ENCODE assay signal across 10 mouse cellular contexts in the genomic region with DNA sequence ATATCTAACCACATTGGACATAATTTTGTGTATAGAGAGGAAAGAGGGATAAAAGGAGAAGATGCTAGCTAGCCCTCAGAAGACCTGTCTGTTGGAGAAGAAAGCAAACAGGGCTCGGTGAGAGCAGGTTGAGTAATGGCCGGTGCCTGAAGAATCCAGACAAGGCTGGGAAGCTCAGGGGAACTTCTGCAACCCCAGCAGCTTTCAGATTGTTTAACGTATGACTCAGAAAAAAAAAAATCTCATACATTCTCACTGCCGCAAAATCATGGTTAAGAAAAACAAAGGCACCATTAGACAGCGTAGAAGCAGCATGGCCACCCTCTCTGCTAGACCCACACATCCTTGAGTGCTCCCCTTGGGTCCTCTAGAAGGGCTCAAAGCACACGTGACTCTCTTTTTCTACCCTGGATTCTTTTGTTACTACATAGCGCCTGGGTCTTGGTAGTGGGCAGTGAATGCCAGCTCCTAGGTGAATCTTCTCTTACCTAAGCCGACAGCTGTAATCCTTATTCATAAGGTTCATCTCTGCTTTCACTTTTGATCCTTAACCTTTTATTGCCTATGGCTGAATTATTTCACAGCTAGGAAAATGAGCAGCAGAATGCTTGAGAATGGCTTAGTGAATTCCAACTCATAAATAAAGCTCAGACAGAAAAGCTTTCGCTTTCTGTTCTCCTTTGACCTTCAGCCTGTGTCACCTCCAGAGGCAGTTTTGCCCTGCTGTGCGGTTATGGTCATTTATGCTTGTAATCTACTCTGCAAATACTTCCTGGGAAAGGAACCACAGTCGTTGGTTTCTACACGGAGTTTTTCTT. TPM values are rescaled to one million over a fixed set of nuclear protein-coding genes. Genes with fewer than 3 reads are reported as not detected.
A peak's percentile ranks its signal among the peaks of the same experiment; 100 is the strongest.
DNase-seq lines count a peak whose midpoint lies in the region; ATAC-seq and TF ChIP-seq lines count a peak whose summit lies in the region.
"Had no signal": no experiment of that assay in that cellular context is flagged by ENCODE, and none has a peak within 500 bp of the region (broad histone marks: within the 10 kb centered on the region; RNA-seq: fewer than 3 reads in every experiment).

No protein-coding gene starts in this region.

- H3K4me1 ChIP-seq in intestine, postnatal 0 days (replicated peaks; ENCODE audit: control insufficient read depth, insufficient read depth, low read length), result no peaks in the 10 kb centered on the region

- H3K27ac ChIP-seq in gastrocnemius, adult 2 months, result peak overlapping the region; percentile 81
- no peak overlapping the region for H3K27ac ChIP-seq in intestine, postnatal 0 days (ENCODE audit: low read depth, low read length)
- H3K27ac ChIP-seq in macrophage, result peak overlapping the region; percentile 63

- whole genome bisulfite sequencing in intestine, postnatal 0 days, result 42% methylated on average over 12 of the region's 12 CpGs
- 4% methylated on average over 12 of the region's 12 CpGs for WGBS in macrophage (ENCODE audit: missing documents)

- peak overlapping the region; percentile 46 for H3K4me2 ChIP-seq in intestine, postnatal 0 days (replicated peaks; ENCODE audit: low read depth)

- H3K4me3 ChIP-seq in gastrocnemius, adult 2 months, result peak overlapping the region; percentile 50
- no peak overlapping the region for H3K4me3 ChIP-seq in intestine, postnatal 0 days (ENCODE audit: low read depth, low read length)
- peak overlapping the region; percentile 49 for H3K4me3 ChIP-seq in macrophage (ENCODE audit: inconsistent target)

- H3K36me3 ChIP-seq in intestine, postnatal 0 days (ENCODE audit: control insufficient read depth, insufficient read depth), result no peaks in the 10 kb centered on the region
- H3K36me3 ChIP-seq in macrophage (ENCODE audit: inconsistent target), result no peaks in the 10 kb centered on the region

- H3K27me3 ChIP-seq in intestine, postnatal 0 days (replicated peaks; ENCODE audit: control insufficient read depth, insufficient read depth, low read length), result no peaks in the 10 kb centered on the region

- peak; percentile 53; the same call in 1 of the 2 replicates for ATAC-seq in intestine, postnatal 0 days

- TF ChIP-seq CTCF in gastrocnemius, adult 2 months (IDR thresholded peaks at IDR 0.05), result no peak
- no peak for TF ChIP-seq CTCF in intestine, postnatal 0 days (IDR thresholded peaks at IDR 0.05; ENCODE audit: low read depth)

- no peaks in the 10 kb centered on the region for H3K9me3 ChIP-seq in intestine, postnatal 0 days (ENCODE audit: control insufficient read depth)

- no peak for DNase-seq in gastrocnemius, adult 2 months
- DNase-seq in gastrocnemius, postnatal 10 days, result no peak
- peak; percentile 79 for DNase-seq in CD4-positive helper T cell, adult 2 months (ENCODE audit: low read depth, low spot score)
- DNase-seq in right cerebral cortex, adult 2 months (ENCODE audit: low spot score in 2 of 2), result no peak
- DNase-seq in cerebellum, adult 8-10 months, result no peak
- DNase-seq in layer of hippocampus, adult 8-10 months (ENCODE audit: low spot score in 2 of 2), result no peak
- DNase-seq: heart, adult 11 months; layer of hippocampus, postnatal 36 days had no signal

- no peaks in the 10 kb centered on the region for H3K79me2 ChIP-seq in macrophage (ENCODE audit: inconsistent target)

- intact Hi-C loops in gastrocnemius, adult 2 months (cut with DNase I), result no loop called here

- H3K9ac ChIP-seq in intestine, postnatal 0 days (ENCODE audit: low read depth, low read length), result no peak overlapping the region

RNA-seq across cellular contexts. Expression of a gene that starts 20.6 kb away (rescaled TPM):
- 10 to 100 TPM; 75.5 to 85.1 TPM for total RNA-seq in gastrocnemius, adult 2 months (2021)
- total RNA-seq in gastrocnemius, postnatal 10 days (2021), result 10 to 100 TPM; 48.8 to 53.9 TPM
- polyA plus RNA-seq in intestine, postnatal 0 days (2015; fragmentation: Nextera tagmentation; extraction: Ambion mirVana), result 1.1 and 1.8 TPM in 2 replicates
- 1 to 10 TPM in 1 of 26 experiments, under 1 TPM in 8, not detected in 17; 0.16 to 1.3 (median 0.40) TPM for total RNA-seq in macrophage (2018; cell fraction: chromatin; rRNA removed)
- total RNA-seq in macrophage (2018; cell fraction: cytosol; rRNA removed), result under 1 TPM in 23 of 26 experiments, not detected in 3; 0.03 to 0.22 (median 0.09) TPM
- under 1 TPM in 15 of 26 experiments, not detected in 11; 0.13 to 0.65 (median 0.22) TPM for total RNA-seq in macrophage (2018; cell fraction: nucleus; rRNA removed)
- 0.09 to 0.27 TPM (median 0.14 TPM) in 3 replicates for polyA plus RNA-seq in macrophage (2018)
- 1 to 10 TPM; 6.5 to 9.9 (median 9.4) TPM for total RNA-seq in layer of hippocampus, adult 8-10 months (2022)

Comparison
In these comparisons a context has a peak if more than half of its experiments do, and no peak if none do; other contexts are left out.
1. RNA of a gene that starts 20.6 kb away (total RNA-seq): 75.5 to 85.1 TPM in gastrocnemius, adult 2 months and 48.8 to 53.9 TPM in gastrocnemius, postnatal 10 days; 6.5 to 9.9 TPM in layer of hippocampus, adult 8-10 months; every median in the first group is over 4 times any median in the second.